Mouse (Mus musculus) thymus, postnatal 0 days (tissue): ENCODE measurements at regions not wholly inside any gene's neighbourhood (a gene's known extent, or its start where the extent isn't known, plus 50 kb on each side); places are given as distances from the start of the nearest gene placed in this dataset.

Source experiments
- DNase-seq: peaks from one replicate; pipeline ENCODE4 v3.0.0-alpha.2; 2015; ENCODE audit warnings: low spot score

GRCm38 (mm10) chr16:68017672-68018071, 397.0 kb upstream of the Cadm2 start:
- DNase-seq = no peak

DNA sequence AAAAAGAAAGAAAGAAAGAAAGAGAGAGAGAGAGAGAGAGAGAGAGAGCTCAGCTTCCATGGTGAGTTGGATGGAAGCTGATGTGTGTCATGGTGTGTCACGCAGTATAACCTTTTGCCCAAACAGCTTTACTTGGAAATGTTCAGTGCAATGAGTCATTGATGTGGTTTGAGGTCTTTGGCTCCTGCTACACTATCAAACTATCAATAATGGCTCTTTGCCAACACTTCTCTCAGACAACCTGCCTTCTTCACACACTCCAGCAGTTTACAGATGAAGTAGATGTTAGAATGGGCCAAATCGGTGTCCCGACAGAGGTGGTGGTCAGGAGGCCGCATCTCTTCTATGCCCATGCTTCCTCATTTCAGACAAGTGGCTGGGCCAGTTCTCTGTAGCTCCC, 369.0 kb upstream of the Cadm2 start:
- no peak for DNase-seq

GRCm38 (mm10) chr16:67976565-67976964, 355.9 kb upstream of the Cadm2 start:
- DNase-seq = no peak

DNA sequence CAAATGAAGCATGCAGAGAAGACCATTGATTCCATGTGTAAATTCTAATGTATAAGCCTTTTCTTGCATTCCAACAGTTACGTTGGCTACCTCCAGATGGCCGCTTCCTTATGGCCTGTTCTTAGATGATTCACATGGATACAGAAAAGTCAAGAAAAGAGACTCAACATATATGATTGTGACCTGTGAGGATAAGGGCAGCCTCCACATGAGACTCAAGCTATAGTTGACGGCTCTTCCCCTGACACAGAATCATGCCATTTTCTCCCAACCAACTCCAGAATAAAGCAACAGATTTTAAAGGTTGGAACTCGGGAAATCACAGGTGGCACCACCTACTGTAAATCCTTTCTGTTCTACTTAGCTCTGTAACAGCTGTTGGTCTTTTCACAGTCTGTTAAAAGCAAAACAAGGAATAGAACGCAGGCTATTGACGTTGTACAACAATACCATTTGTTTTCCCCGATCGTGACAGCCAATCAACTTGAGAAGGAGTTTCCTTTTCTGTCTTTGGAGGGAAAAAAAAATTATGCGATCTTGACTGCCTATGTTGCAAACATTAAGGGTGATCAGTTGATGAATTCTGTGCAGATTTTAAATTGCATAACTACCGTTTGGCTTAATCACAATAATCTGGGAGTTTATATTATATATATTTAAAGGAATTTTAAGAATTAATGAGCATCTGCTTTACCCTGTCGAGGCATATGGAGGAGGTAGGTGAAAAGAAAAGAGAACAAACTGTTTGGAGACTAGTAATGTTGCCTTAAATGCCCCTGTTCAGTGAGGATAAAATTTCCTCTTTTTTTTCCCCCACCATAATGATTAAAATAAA, 347.8 kb upstream of the Cadm2 start:
- no peak for DNase-seq

GRCm38 (mm10) chr16:67949112-67949511, 328.4 kb upstream of the Cadm2 start:
- no peak for DNase-seq

GRCm38 (mm10) chr16:67944406-67944805, 323.7 kb upstream of the Cadm2 start:
- DNase-seq = no peak

DNA sequence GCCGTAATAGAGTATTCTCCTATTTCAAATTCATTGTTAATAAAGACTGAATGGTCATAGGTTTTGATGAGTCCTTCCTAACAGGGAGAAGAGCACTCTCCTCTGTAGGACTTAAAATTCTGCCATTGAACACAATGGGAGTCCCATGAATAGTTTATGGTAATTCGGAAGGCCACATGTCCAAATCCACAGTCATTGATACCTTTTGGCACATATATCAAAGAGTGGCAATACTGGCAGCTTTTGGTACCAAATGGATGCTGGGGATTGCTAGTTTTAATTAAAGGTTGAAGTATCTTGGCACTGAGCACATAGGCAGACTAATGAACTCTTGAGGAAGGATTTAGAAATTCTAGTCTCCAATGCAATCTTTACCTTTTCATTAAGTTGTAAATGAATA, 298.5 kb upstream of the Cadm2 start:
- no peak for DNase-seq

DNA sequence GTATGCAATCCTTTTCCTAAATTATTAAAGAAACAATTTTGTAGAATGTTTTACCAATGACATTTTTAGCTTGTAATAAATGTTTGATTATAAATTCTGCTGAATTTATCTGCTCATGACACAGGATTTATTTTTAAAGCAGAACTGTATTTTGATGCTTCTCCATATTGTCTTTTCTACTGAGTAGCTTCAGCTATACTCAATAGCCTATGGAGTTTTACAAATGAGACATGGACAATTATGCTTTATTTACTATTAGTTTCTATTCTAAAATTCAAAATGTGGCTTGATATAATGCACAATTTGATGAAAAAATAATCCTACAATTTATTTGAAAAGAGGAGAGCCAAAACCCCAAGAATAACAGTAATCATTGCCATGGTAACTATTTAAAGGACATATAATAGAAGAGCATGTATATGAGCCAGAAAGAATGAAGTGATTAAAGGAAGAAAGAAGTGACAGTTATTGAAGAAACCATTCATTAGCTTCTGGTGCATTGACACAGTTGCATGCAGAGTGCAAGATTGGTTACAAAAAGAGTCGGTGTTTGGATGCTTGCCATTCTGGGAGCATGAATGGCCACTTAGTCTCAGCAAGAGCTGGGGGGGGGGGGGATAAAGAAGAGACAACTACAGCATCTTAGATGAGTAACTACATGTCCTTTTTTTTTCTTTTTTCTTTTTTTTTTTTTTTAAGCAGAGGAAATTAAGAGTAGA, 250.8 kb upstream of the Cadm2 start:
- no peak for DNase-seq

- DNase-seq = no peak
Measured at GRCm38 (mm10) chr16:67850201-67850600, 229.5 kb upstream of the Cadm2 start.

GRCm38 (mm10) chr16:67844481-67844880, 223.8 kb upstream of the Cadm2 start:
- DNase-seq = no peak

- DNase-seq = no peak
Measured at GRCm38 (mm10) chr16:67797236-67797635, 176.5 kb upstream of the Cadm2 start.

- DNase-seq = peak; percentile 2
Measured at GRCm38 (mm10) chr16:67776091-67776490, 155.4 kb upstream of the Cadm2 start.

DNA sequence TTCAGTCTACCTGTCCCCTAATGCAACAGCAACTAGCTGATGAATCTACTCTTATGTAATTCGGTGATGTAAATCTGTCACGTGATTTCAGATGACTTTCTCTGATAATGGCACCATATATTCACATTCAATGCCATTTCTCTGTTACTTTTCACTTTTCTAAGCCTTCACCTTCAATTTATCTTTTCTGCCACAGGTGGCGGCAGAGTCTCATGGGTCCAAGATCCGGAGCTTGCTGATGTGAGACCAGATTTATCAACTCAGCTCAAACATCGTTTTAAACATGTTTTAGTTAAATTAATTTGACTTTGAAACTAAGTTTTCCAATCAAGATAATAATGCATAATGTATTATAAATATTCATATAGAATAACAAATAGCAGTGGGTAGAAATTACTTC, 148.4 kb upstream of the Cadm2 start:
- DNase-seq = no peak

DNA sequence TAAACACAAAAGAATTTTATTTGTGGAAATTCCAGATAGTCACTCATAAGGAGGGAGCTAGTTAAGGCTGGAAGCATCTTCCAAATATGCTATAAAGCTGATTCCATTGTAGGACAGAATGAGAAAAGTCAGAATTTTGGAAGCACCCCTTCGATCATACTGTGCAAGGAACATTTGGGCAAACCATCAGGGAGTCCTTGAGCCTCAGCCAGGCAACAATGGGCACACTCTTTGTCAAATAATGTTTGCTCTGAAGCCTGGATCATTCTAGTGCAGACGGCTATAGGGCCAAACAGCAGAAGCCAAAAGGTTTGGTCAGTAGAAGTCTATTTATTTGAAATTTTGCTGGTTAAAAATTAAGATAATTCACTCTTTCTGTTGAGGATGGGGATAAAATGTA, 114.7 kb upstream of the Cadm2 start:
- DNase-seq = no peak

GRCm38 (mm10) chr16:67698619-67699018, 77.9 kb upstream of the Cadm2 start:
- no peak for DNase-seq
